Mouse (Mus musculus) neural tube, embryonic 12.5 days (tissue): ENCODE measurements around the gene H3f3b. TPM values are rescaled to one million over a fixed set of nuclear protein-coding genes. Genes with fewer than 3 reads are reported as not detected.
"Not testable (repeated sequence)": the region's sequence is repeated elsewhere in the genome, so short reads cannot be mapped to it uniquely, and the experiment has no call there.

ENCODE experiments used
- ATAC-seq: fragments of 200-750 bp; cut with Nextera tagmentation; 2 replicates; pipeline ENCODE4 v1.8.0; 2017; ENCODE audit warnings: low read depth, mild to moderate bottlenecking, moderate TSS enrichment, moderate library complexity; ENCODE audit not compliant: low FRiP score
- H3K27ac ChIP-seq: fragments of 300-500 bp; sonication (generic); 2 replicates; pipeline ENCODE4 v1.5.1; 2016
- H3K27me3 ChIP-seq: fragments of 300-500 bp; sonication (generic); replicated peaks from 2 replicates; pipeline ENCODE4 v1.6.1; 2016; ENCODE audit warnings: mild to moderate bottlenecking
- H3K36me3 ChIP-seq: fragments of 300-500 bp; sonication (generic); 2 replicates; pipeline ENCODE4 v1.6.1; 2016; ENCODE audit warnings: mild to moderate bottlenecking
- H3K4me1 ChIP-seq: fragments of 300-500 bp; sonication (generic); 2 replicates; pipeline ENCODE4 v1.6.1; 2016
- H3K4me2 ChIP-seq: fragments of 300-500 bp; sonication (generic); replicated peaks from 2 replicates; pipeline ENCODE4 v1.6.1; 2016; ENCODE audit warnings: mild to moderate bottlenecking
- H3K4me3 ChIP-seq: fragments of 300-500 bp; sonication (generic); 2 replicates; pipeline ENCODE4 v1.5.1; 2016
- H3K9ac ChIP-seq: fragments of 300-500 bp; sonication (generic); 2 replicates; pipeline ENCODE4 v1.6.1; 2016; ENCODE audit warnings: mild to moderate bottlenecking
- H3K9me3 ChIP-seq: fragments of 300-500 bp; sonication (generic); 2 replicates; pipeline ENCODE4 v1.6.1; 2016; ENCODE audit warnings: mild to moderate bottlenecking
- WGBS: fragments of 180-500 bp; shearing (Covaris S2); methylation state at CpG from one replicate; pipeline ENCODE4 v1.1.7; 2016; 5-methylcytosine and 5-hydroxymethylcytosine counted together
- polyA plus RNA-seq: library from polyadenylated mRNA; unstranded; fragments of >200 nt; fragmentation: Nextera tagmentation; extraction: Ambion mirVana; gene quantifications from 2 replicates; pipeline ENCODE4 v1.2.1, GENCODE M21; 2016

Gene H3f3b
- polyA plus RNA-seq, 1 experiment from 2014 or later = 2,115 TPM

DNA sequence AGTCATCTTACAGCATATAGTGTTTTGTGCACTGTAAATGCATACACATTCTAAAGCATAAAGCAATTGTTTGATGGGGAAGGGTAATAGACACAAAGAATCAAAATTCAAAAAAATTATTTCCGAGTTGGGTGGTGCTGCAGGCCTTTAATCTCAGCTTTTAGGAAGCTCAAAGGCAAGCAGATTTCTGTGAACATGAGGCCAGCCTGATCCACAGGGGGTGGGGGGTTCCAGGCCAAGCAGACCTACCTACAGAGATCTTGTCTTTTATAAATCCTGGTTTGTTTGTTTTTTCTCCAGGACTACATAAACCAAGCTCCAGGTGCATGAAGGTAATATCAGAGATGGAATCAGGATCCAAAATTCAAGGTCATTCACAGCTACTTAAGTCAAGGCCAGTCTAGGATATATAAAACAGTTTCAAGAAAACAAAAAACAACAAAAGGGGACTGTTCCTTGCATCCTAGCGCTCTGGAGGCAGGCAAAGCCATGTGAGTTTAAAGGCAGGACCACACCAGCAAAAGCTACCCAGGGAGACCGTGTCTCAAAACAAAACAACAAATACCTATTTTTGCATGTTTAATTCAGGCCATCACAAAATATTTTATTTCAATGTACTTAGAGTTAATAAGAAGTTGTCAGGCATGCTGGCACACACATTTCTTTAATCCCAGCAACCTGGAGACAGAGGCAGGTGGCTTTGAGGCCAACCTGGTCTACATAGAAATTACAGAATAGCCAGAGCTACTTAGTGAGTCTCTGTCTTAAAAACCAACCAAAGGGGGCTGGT is 2.5 kb downstream of the H3f3b start:
- H3K4me2 ChIP-seq = no peak overlapping the region
- H3K27me3 ChIP-seq = no peaks in the 10 kb centered on the region
- H3K4me3 ChIP-seq = no peak overlapping the region
- H3K9ac ChIP-seq = no peak overlapping the region
- H3K36me3 ChIP-seq = peaks cover 10% of the 10 kb centered on the region; the same call in 1 of the 2 replicates
- WGBS = 98% methylated on average over 3 of the region's 3 CpGs
- H3K4me1 ChIP-seq = 0 out of 2 replicates have a peak, but pooled peaks cover 4% of the 10 kb centered on the region
- no peak overlapping the region for H3K27ac ChIP-seq
- H3K9me3 ChIP-seq = no peaks in the 10 kb centered on the region
- no peak for ATAC-seq

DNA sequence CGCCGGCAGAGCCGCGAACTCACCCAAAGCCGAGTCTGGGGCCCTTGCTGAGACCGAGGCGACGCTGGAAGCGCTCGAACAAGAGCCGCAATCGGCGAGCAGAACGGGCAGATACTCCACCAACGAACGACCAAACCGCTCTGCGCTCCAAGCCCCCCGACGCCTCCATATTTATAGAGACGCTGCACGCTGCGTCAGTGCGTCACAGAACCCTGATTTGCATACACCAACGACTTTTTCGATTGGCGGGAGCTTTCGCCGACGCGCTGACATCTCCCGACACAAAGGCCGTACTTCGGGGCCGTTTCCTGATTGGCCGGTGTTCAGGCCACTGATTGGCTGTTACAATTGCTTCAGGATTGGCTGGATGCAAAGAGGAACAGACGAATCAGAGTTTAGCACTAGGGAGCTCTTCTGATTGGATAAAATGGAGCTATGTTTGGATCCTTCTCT is 3.4 kb downstream of the H3f3b start:
- H3K4me1 ChIP-seq = 0 out of 2 replicates have a peak, but pooled peaks cover 4% of the 10 kb centered on the region
- ATAC-seq = peak; percentile 95
- H3K4me3 ChIP-seq = peak overlapping the region; percentile 99
- peaks cover 10% of the 10 kb centered on the region; the same call in 1 of the 2 replicates for H3K36me3 ChIP-seq
- peak overlapping the region; percentile 70 for H3K4me2 ChIP-seq
- H3K9ac ChIP-seq = peak overlapping the region; percentile 100
- no peaks in the 10 kb centered on the region for H3K9me3 ChIP-seq
- peak overlapping the region; percentile 100 for H3K27ac ChIP-seq
- WGBS = under 1% methylated on average over 37 of the region's 37 CpGs
- H3K27me3 ChIP-seq = no peaks in the 10 kb centered on the region

DNA sequence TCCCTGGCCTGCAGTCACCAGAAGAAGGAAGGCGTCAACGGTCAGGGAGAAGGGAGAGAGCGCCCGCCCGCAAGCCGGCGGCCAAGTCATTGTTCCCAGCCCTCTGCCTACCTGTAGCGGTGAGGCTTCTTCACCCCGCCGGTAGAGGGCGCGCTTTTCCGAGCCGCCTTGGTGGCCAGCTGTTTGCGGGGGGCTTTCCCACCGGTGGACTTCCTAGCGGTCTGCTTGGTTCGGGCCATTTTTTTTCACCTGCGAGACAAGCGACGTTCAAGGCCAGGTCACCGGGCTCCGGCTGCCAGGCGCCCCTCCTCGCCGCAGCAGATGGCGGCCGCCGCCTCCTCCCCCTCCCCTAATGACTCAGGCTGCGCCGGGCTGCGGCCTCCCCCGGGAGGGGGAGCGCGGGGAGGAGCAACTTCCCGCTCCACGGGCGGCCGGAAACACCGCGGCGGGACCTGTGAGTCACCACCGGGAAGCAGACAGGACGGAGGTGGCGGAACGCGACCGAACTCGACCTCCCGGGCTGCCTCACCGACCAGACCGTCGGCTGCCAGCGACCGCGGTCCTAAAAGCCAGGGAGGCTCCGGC is 3.9 kb downstream of the H3f3b start:
- Histone ChIP-seq H3K9ac (peak overlapping the region; percentile 100), H3K4me3 (peak overlapping the region; percentile 99), H3K4me2 (peak overlapping the region; percentile 70), H3K27ac (peak overlapping the region; percentile 100), H3K9me3 (no peaks in the 10 kb centered on the region), H3K27me3 (no peaks in the 10 kb centered on the region), H3K4me1 (0 out of 2 replicates have a peak, but pooled peaks cover 4% of the 10 kb centered on the region), H3K36me3 (peaks cover 10% of the 10 kb centered on the region; the same call in 1 of the 2 replicates)
- under 1% methylated on average over 56 of the region's 57 CpGs for WGBS
- peak; percentile 67 for ATAC-seq

DNA sequence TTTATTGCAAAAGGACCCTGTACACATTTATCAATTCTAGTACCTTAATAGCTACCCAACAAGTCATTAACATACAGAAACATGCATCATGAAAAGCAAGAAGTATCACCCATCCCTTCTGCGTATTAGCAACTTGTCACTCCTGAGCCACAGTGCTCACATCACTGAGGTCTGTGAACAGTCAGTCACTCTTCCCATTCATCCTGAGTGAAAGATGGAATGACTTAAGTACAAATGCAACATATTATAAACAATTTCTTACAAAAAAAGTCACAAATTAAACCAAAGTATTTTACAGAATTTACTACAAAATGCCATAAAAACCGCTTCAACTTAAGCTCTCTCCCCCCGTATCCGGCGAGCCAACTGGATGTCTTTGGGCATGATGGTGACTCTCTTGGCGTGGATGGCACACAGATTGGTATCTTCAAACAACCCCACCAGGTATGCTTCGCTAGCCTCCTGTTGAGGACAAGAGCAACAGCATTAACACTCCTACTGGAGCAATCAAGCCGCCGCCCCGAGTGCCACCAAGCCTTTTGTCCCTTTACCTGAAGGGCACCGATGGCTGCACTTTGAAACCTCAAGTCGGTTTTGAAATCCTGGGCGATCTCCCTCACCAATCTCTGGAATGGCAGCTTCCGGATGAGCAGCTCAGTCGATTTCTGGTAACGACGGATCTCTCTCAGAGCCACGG is 4.5 kb downstream of the H3f3b start:
- H3K36me3 ChIP-seq = peaks cover 10% of the 10 kb centered on the region; the same call in 1 of the 2 replicates
- H3K4me1 ChIP-seq, H3K9me3 ChIP-seq, H3K27me3 ChIP-seq, ATAC-seq: not testable (repeated sequence)
- peak overlapping the region; percentile 70 for H3K4me2 ChIP-seq
- peak overlapping the region; percentile 99 for H3K4me3 ChIP-seq
- peak overlapping the region; percentile 100 for H3K27ac ChIP-seq
- 7% methylated on average over 18 of the region's 18 CpGs for WGBS
- peak overlapping the region; percentile 100 for H3K9ac ChIP-seq

DNA sequence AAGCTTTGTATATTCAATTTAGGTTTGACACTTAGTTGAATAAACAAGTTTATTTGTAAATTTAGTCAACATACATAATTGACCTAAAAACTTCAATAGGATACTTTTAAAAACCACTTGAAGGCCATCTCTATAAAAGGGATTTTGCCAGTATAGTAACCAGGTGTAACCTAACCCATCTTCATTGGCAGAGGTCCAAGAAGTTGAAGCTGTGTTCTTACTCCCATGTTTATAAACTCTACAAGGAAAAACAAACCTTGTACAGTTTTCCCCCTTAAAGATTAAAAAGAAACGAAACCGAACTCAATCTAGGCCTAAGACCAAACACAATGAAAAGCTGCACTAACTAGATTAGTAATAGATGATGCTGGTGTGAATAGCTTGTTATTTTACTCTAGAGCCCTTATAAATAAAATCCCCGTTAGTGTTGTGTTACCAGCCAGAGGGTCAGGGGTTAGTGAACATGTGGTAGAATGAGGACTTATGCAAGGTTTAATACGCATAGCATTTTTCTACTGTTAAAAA is 5.4 kb downstream of the H3f3b start:
- peaks cover 10% of the 10 kb centered on the region; the same call in 1 of the 2 replicates for H3K36me3 ChIP-seq
- H3K27ac ChIP-seq = no peak overlapping the region
- no peaks in the 10 kb centered on the region for H3K9me3 ChIP-seq
- ATAC-seq = no peak
- 0 out of 2 replicates have a peak, but pooled peaks cover 4% of the 10 kb centered on the region for H3K4me1 ChIP-seq
- peak overlapping the region; percentile 70 for H3K4me2 ChIP-seq
- H3K27me3 ChIP-seq = no peaks in the 10 kb centered on the region
- 0 out of 2 replicates have a peak overlapping the region, but pooled peaks have one; percentile 21 for H3K9ac ChIP-seq
- peak overlapping the region; percentile 34 for H3K4me3 ChIP-seq
- 81% methylated on average over 4 of the region's 4 CpGs for WGBS

DNA sequence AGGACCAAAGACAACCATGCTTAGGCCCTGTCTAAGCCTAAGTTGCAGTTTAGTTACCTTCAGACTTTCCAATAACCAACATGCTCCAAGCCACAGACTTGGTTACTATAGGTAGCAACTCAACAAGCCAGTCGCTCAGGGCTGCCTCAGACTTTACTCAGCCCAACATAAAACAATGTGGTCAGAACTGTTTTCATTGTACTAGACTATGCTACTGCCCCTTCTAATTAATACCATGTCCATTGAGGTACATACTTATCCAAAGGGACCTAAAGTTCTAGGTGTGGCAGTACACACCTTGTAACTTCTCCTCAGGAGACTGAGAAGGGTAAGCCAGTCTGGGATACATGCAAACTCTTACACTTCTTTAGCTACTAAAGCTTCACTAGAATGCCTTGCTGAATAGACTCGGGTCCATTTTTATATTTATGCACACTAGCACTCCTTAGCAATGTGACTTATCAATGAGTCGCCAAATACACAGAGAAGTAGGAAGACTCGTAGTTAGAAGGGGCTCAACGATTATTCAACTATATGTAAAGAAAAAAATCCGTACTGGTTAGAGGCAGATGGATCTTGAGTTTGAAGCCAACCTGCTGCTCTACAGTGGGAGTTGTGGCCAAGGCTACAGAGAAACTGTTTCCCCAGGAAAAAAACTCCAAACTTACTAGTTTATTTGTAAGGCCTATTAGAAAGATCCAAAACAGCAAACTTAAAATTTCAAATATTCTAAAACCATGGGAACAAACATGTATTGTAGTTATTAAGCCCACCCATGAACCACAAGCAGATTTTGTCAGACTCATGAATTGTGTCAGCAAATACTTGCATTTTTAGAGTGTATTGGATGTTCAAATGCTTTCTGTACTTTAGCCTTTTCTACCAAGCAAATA is 6.2 kb downstream of the H3f3b start:
- peak overlapping the region; percentile 70 for H3K4me2 ChIP-seq
- no peak overlapping the region for H3K27ac ChIP-seq
- H3K9ac ChIP-seq = no peak overlapping the region
- no peaks in the 10 kb centered on the region for H3K27me3 ChIP-seq
- H3K4me1 ChIP-seq = 0 out of 2 replicates have a peak, but pooled peaks cover 4% of the 10 kb centered on the region
- H3K4me3 ChIP-seq = no peak overlapping the region
- WGBS = 84% methylated on average over 6 of the region's 6 CpGs
- H3K9me3 ChIP-seq = no peaks in the 10 kb centered on the region
- H3K36me3 ChIP-seq = peaks cover 10% of the 10 kb centered on the region; the same call in 1 of the 2 replicates
- no peak for ATAC-seq

DNA sequence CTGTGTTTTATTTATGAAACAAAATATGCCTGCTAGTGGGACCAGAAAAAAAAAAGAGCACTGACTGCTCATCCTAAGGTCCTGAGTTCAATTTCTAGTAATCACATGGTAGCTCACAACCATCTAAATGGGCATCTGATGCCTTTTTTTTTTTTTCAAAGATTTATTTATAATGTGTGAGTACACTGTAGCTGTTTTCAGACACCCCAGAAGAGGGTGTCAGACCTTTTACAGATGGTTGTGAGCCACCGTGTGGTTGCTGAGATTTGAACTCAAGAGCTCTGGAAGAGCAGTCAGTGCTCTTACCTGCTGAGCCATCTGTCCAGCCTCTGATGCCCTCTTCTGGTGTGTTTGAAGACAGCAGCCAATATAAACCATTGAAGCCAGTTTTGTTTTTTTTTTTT is 7.2 kb downstream of the H3f3b start:
- H3K27ac ChIP-seq = no peak overlapping the region
- ATAC-seq = no peak
- WGBS = 64% methylated on average over 1 of the region's 1 CpGs

DNA sequence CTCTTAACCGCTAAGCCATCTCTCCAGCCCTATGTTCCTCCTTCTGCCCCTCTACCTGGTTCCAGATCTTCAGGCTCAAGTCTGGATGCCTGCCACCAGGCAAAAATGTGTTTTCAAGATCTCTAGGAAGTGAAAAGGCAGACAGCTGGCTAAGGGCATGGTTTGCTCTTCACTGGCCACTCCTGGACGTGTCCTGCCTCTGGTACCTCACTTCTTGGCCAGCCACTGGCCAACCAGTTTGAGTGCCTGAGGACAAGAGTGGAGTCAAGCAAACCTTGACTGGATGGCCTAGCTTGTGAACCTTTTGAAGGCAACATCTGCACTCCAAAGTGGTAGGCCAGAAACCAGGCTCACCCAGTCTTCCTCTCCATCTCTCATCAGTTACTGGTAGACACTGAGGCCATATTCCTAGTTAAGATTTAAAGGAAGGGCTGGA is 7.8 kb downstream of the H3f3b start:
- WGBS = 77% methylated on average over 2 of the region's 2 CpGs
- ATAC-seq = no peak
- Histone ChIP-seq H3K36me3 (peaks cover 10% of the 10 kb centered on the region; the same call in 1 of the 2 replicates), H3K9me3 (no peaks in the 10 kb centered on the region), H3K4me2 (no peak overlapping the region), H3K27ac (no peak overlapping the region), H3K9ac (no peak overlapping the region), H3K27me3 (no peaks in the 10 kb centered on the region), H3K4me1 (0 out of 2 replicates have a peak, but pooled peaks cover 4% of the 10 kb centered on the region), H3K4me3 (no peak overlapping the region)

More for the DNA sequence above, 7.2 kb downstream of the H3f3b start:
- no peak overlapping the region for H3K4me2 ChIP-seq
- 0 out of 2 replicates have a peak, but pooled peaks cover 4% of the 10 kb centered on the region for H3K4me1 ChIP-seq
- peaks cover 10% of the 10 kb centered on the region; the same call in 1 of the 2 replicates for H3K36me3 ChIP-seq
- no peaks in the 10 kb centered on the region for H3K27me3 ChIP-seq
- no peak overlapping the region for H3K4me3 ChIP-seq
- no peaks in the 10 kb centered on the region for H3K9me3 ChIP-seq
- H3K9ac ChIP-seq = no peak overlapping the region

DNA sequence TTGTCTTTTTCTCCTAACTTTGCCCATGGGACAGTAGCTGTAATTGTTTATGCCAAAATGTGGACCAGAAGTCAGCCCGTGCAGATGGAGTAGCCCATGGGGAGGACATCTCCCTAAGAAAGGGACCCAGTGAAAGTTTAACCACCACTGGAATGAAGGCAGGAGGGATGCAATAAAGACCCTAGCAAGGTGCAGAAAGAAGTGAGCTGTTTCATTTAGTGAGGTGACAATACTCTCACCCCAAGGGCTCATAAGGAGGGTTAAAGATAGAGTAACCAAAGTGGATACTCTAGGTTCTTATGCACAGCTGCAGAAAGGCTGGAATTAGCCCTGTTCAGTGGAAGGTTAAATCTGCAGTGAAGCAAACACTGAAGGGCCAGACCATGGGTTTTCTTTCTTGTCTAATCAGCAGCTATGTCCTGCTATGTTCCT is 8.4 kb downstream of the H3f3b start:
- Histone ChIP-seq H3K27me3 (no peaks in the 10 kb centered on the region), H3K4me2 (no peak overlapping the region), H3K9ac (no peak overlapping the region), H3K4me3 (no peak overlapping the region), H3K9me3 (no peaks in the 10 kb centered on the region), H3K4me1 (0 out of 2 replicates have a peak, but pooled peaks cover 4% of the 10 kb centered on the region), H3K27ac (no peak overlapping the region), H3K36me3 (peaks cover 10% of the 10 kb centered on the region; the same call in 1 of the 2 replicates)
- 38% methylated on average over 1 of the region's 1 CpGs for WGBS
- ATAC-seq = no peak

DNA sequence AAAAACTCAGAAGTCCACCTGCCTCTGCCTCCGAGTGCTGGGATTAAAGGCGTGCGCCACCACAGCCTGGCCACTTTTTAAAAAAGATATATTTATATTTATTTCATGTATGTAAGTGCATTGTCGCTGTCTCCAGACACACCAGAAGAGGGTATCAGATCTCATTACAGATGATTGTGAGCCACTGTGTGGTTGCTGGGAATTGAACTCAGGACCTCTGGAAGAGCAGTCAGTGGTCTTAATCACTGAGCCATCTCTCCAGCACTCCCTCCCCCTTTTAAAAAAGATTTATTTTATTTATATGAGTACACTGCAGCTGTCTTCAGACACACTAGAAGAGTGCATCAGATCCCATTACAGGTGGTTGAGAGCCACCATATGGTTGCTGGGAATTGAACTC is 8.9 kb downstream of the H3f3b start:
- H3K4me1 ChIP-seq, H3K9ac ChIP-seq: not testable (repeated sequence)

DNA sequence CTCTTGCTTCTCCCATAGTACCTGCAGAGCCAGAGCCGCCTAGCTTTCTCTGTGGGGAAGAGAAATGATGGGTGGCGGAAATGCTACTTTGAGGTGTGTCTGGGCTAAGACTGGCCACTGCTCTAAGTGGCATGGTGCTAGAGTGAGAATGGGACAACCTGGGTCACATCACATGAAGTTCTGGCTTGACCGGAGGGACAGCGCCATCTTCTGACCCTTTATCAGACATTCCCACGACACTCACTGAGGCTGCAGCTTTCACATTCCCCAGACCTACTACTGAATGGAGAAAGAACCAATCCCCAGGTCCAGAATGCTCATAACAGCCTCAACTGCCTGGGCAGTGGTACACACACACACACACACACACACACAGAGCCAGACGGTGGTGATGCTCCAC is 9.7 kb downstream of the H3f3b start:
- Histone ChIP-seq H3K9me3 (no peaks in the 10 kb centered on the region), H3K4me2 (no peak overlapping the region), H3K4me1 (0 out of 2 replicates have a peak, but pooled peaks cover 5% of the 10 kb centered on the region), H3K9ac (no peak overlapping the region), H3K36me3 (peaks cover 10% of the 10 kb centered on the region; the same call in 1 of the 2 replicates), H3K4me3 (no peak overlapping the region), H3K27ac (no peak overlapping the region), H3K27me3 (no peaks in the 10 kb centered on the region)
- 30% methylated on average over 6 of the region's 6 CpGs for WGBS
- no peak for ATAC-seq

More for the DNA sequence above, 8.9 kb downstream of the H3f3b start:
- not testable (repeated sequence) for H3K4me3 ChIP-seq, H3K4me2 ChIP-seq, H3K27me3 ChIP-seq, ATAC-seq, H3K27ac ChIP-seq, H3K9me3 ChIP-seq
- peaks cover 10% of the 10 kb centered on the region; the same call in 1 of the 2 replicates for H3K36me3 ChIP-seq
- 92% methylated on average over 4 of the region's 4 CpGs for WGBS
